Comparison of ENCODE assay signal across 11 mouse cellular contexts in genomic region chr9:43098922-43099321, GRCm38 (mm10). TPM values are rescaled to one million over a fixed set of nuclear protein-coding genes. Genes with fewer than 3 reads are reported as not detected.
DNase-seq lines count a peak whose midpoint lies in the region; ATAC-seq and TF ChIP-seq lines count a peak whose summit lies in the region.
"Had no signal": no experiment of that assay in that cellular context is flagged by ENCODE, and none has a peak within 500 bp of the region (broad histone marks: within the 10 kb centered on the region; RNA-seq: fewer than 3 reads in every experiment).

No protein-coding gene starts in this region.

- TF ChIP-seq CTCF in kidney, postnatal 0 days (IDR thresholded peaks at IDR 0.05; ENCODE audit: low read depth), result no peak
- TF ChIP-seq CTCF in stomach, postnatal 0 days (IDR thresholded peaks at IDR 0.05; ENCODE audit: low read depth), result no peak

- no peaks in the 10 kb centered on the region for H3K9me3 ChIP-seq in embryonic facial prominence, embryonic 14.5 days (ENCODE audit: control insufficient read depth, low read length)
- no peaks in the 10 kb centered on the region for H3K9me3 ChIP-seq in embryonic facial prominence, embryonic 10.5 days
- no peaks in the 10 kb centered on the region for H3K9me3 ChIP-seq in kidney, postnatal 0 days (replicated peaks; ENCODE audit: low read length)
- H3K9me3 ChIP-seq in stomach, embryonic 16.5 days (replicated peaks; ENCODE audit: control insufficient read depth, low read length), result no peaks in the 10 kb centered on the region
- no peaks in the 10 kb centered on the region for H3K9me3 ChIP-seq in stomach, postnatal 0 days (ENCODE audit: control insufficient read depth, low read length)
- no peaks in the 10 kb centered on the region for H3K9me3 ChIP-seq in forebrain, embryonic 10.5 days
- H3K9me3 ChIP-seq in hindbrain, embryonic 11.5 days (ENCODE audit: control insufficient read depth, low read length), result no peaks in the 10 kb centered on the region

- H3K36me3 ChIP-seq in embryonic facial prominence, embryonic 14.5 days (ENCODE audit: control insufficient read depth, insufficient read depth, low read length), result no peaks in the 10 kb centered on the region
- H3K36me3 ChIP-seq in embryonic facial prominence, embryonic 10.5 days (replicated peaks), result peaks cover 9% of the 10 kb centered on the region
- H3K36me3 ChIP-seq in kidney, postnatal 0 days (ENCODE audit: insufficient read depth, low read length), result no peaks in the 10 kb centered on the region
- no peaks in the 10 kb centered on the region for H3K36me3 ChIP-seq in stomach, embryonic 16.5 days (ENCODE audit: control insufficient read depth, insufficient read depth, low read length)
- no peaks in the 10 kb centered on the region for H3K36me3 ChIP-seq in stomach, postnatal 0 days (ENCODE audit: control insufficient read depth, insufficient read depth, low read length)
- H3K36me3 ChIP-seq in forebrain, embryonic 10.5 days (replicated peaks), result peaks cover 6% of the 10 kb centered on the region; the same call in 1 of the 2 replicates
- no peaks in the 10 kb centered on the region for H3K36me3 ChIP-seq in hindbrain, embryonic 11.5 days (ENCODE audit: control insufficient read depth, insufficient read depth, low read length)

- 38% methylated on average over 4 of the region's 4 CpGs for WGBS in embryonic facial prominence, embryonic 14.5 days
- 72% methylated on average over 4 of the region's 4 CpGs for WGBS in embryonic facial prominence, embryonic 10.5 days
- WGBS in kidney, postnatal 0 days, result 45% methylated on average over 4 of the region's 4 CpGs
- 48% methylated on average over 4 of the region's 4 CpGs for WGBS in stomach, embryonic 16.5 days
- WGBS in stomach, postnatal 0 days, result 36% methylated on average over 4 of the region's 4 CpGs
- 83% methylated on average over 4 of the region's 4 CpGs for WGBS in forebrain, embryonic 10.5 days
- WGBS in hindbrain, embryonic 11.5 days, result 66% methylated on average over 4 of the region's 4 CpGs

- TF ChIP-seq EP300 in stomach, postnatal 0 days (optimal IDR thresholded peaks at IDR 0.05), result no peak

- H3K27me3 ChIP-seq in embryonic facial prominence, embryonic 14.5 days (replicated peaks; ENCODE audit: control insufficient read depth, insufficient read depth, low read length), result no peaks in the 10 kb centered on the region
- no peaks in the 10 kb centered on the region for H3K27me3 ChIP-seq in embryonic facial prominence, embryonic 10.5 days (replicated peaks; ENCODE audit: low read depth, poor library complexity, severe bottlenecking)
- H3K27me3 ChIP-seq in kidney, postnatal 0 days (ENCODE audit: insufficient read depth, low read length), result no peaks in the 10 kb centered on the region
- H3K27me3 ChIP-seq in stomach, embryonic 16.5 days (ENCODE audit: control insufficient read depth, insufficient read depth, low read length), result no peaks in the 10 kb centered on the region
- H3K27me3 ChIP-seq in stomach, postnatal 0 days (ENCODE audit: control insufficient read depth, insufficient read depth, low read length), result no peaks in the 10 kb centered on the region
- no peaks in the 10 kb centered on the region for H3K27me3 ChIP-seq in forebrain, embryonic 10.5 days (ENCODE audit: poor library complexity, severe bottlenecking)
- no peaks in the 10 kb centered on the region for H3K27me3 ChIP-seq in hindbrain, embryonic 11.5 days (ENCODE audit: control insufficient read depth, insufficient read depth, low read length)

- peak; percentile 54 for DNase-seq in embryonic facial prominence, embryonic 14.5 days (ENCODE audit: low spot score)
- DNase-seq in embryonic facial prominence, embryonic 10.5 days (ENCODE audit: low spot score), result no peak
- DNase-seq in kidney, postnatal 0 days (ENCODE audit: low spot score), result peak; percentile 59
- DNase-seq in kidney, postnatal 10 days, result no peak
- DNase-seq in stomach, postnatal 0 days (ENCODE audit: low spot score), result no peak
- DNase-seq in forebrain, embryonic 10.5 days (ENCODE audit: extremely low spot score, low spot score), result no peak
- DNase-seq in hindbrain, embryonic 11.5 days (ENCODE audit: low spot score), result no peak
- DNase-seq: cerebellum, postnatal 25 days; kidney, adult 11 months; layer of hippocampus, adult 9-11 months had no signal

- no peak overlapping the region for H3K9ac ChIP-seq in embryonic facial prominence, embryonic 14.5 days (ENCODE audit: low read depth, low read length)
- H3K9ac ChIP-seq in kidney, postnatal 0 days (ENCODE audit: low read depth, low read length), result no peak overlapping the region
- no peak overlapping the region for H3K9ac ChIP-seq in stomach, embryonic 16.5 days (ENCODE audit: low read length)
- no peak overlapping the region for H3K9ac ChIP-seq in stomach, postnatal 0 days (ENCODE audit: low read length)
- H3K9ac ChIP-seq in hindbrain, embryonic 11.5 days (ENCODE audit: low read depth, low read length), result no peak overlapping the region

- no peak overlapping the region for H3K4me2 ChIP-seq in embryonic facial prominence, embryonic 14.5 days (ENCODE audit: low read depth, low read length)
- no peak overlapping the region for H3K4me2 ChIP-seq in kidney, postnatal 0 days (ENCODE audit: low read length)
- no peak overlapping the region for H3K4me2 ChIP-seq in stomach, embryonic 16.5 days (ENCODE audit: low read depth, low read length)
- H3K4me2 ChIP-seq in stomach, postnatal 0 days (replicated peaks; ENCODE audit: low read depth), result no peak overlapping the region
- no peak overlapping the region for H3K4me2 ChIP-seq in hindbrain, embryonic 11.5 days (replicated peaks; ENCODE audit: low read depth, low read length)

- ATAC-seq in embryonic facial prominence, embryonic 14.5 days (ENCODE audit: low read depth), result 0 out of 2 replicates have a peak, but pooled peaks have one; percentile 37
- ATAC-seq in kidney, postnatal 0 days (replicated peaks; ENCODE audit: low FRiP score, low read depth), result no peak
- no peak for ATAC-seq in stomach, embryonic 16.5 days (ENCODE audit: insufficient read depth, low FRiP score)
- no peak for ATAC-seq in stomach, postnatal 0 days (ENCODE audit: low FRiP score, low TSS enrichment)
- no peak for ATAC-seq in hindbrain, embryonic 11.5 days (ENCODE audit: low FRiP score)

- H3K4me3 ChIP-seq in embryonic facial prominence, embryonic 14.5 days (ENCODE audit: low read depth, low read length), result no peak overlapping the region
- H3K4me3 ChIP-seq in embryonic facial prominence, embryonic 10.5 days, result no peak overlapping the region
- no peak overlapping the region for H3K4me3 ChIP-seq in kidney, postnatal 0 days (replicated peaks; ENCODE audit: low read depth, low read length)
- H3K4me3 ChIP-seq in stomach, embryonic 16.5 days (replicated peaks; ENCODE audit: low read length), result no peak overlapping the region
- no peak overlapping the region for H3K4me3 ChIP-seq in stomach, postnatal 0 days (ENCODE audit: low read depth, low read length)
- H3K4me3 ChIP-seq in forebrain, embryonic 10.5 days, result no peak overlapping the region
- H3K4me3 ChIP-seq in hindbrain, embryonic 11.5 days (ENCODE audit: low read depth, low read length), result no peak overlapping the region

- no peak overlapping the region for H3K27ac ChIP-seq in embryonic facial prominence, embryonic 14.5 days (replicated peaks; ENCODE audit: low read depth, low read length)
- H3K27ac ChIP-seq in embryonic facial prominence, embryonic 10.5 days (replicated peaks), result no peak overlapping the region
- no peak overlapping the region for H3K27ac ChIP-seq in kidney, postnatal 0 days
- 0 out of 2 replicates have a peak overlapping the region, but pooled peaks have one; percentile 29 for H3K27ac ChIP-seq in stomach, embryonic 16.5 days (ENCODE audit: low read length)
- no peak overlapping the region for H3K27ac ChIP-seq in stomach, postnatal 0 days (replicated peaks)
- H3K27ac ChIP-seq in forebrain, embryonic 10.5 days, result no peak overlapping the region
- H3K27ac ChIP-seq in hindbrain, embryonic 11.5 days (ENCODE audit: low read depth, low read length), result no peak overlapping the region

- H3K4me1 ChIP-seq in embryonic facial prominence, embryonic 14.5 days (ENCODE audit: control insufficient read depth, insufficient read depth, low read length), result peaks cover 25% of the 10 kb centered on the region
- peaks cover 21% of the 10 kb centered on the region for H3K4me1 ChIP-seq in embryonic facial prominence, embryonic 10.5 days
- H3K4me1 ChIP-seq in kidney, postnatal 0 days (replicated peaks; ENCODE audit: insufficient read depth, low read length), result peaks cover 15% of the 10 kb centered on the region
- H3K4me1 ChIP-seq in stomach, embryonic 16.5 days (ENCODE audit: control insufficient read depth, insufficient read depth, low read length), result peaks cover 20% of the 10 kb centered on the region
- H3K4me1 ChIP-seq in stomach, postnatal 0 days (replicated peaks; ENCODE audit: control insufficient read depth, insufficient read depth), result no peaks in the 10 kb centered on the region; the same call in none of the 2 replicates
- peaks cover 23% of the 10 kb centered on the region for H3K4me1 ChIP-seq in forebrain, embryonic 10.5 days
- H3K4me1 ChIP-seq in hindbrain, embryonic 11.5 days (replicated peaks; ENCODE audit: control insufficient read depth, insufficient read depth, low read length), result peaks cover 2% of the 10 kb centered on the region; the same call in 1 of the 2 replicates

RNA-seq across cellular contexts. Expression of gene Arhgef12, which starts 8.1 kb away (rescaled TPM):
- 14.0 and 15.5 TPM in 2 replicates for polyA plus RNA-seq in embryonic facial prominence, embryonic 14.5 days (2014; fragmentation: Nextera tagmentation; extraction: Ambion mirVana)
- 9.1 and 9.3 TPM in 2 replicates for polyA plus RNA-seq in embryonic facial prominence, embryonic 10.5 days (2016; fragmentation: Nextera tagmentation; extraction: Ambion mirVana)
- polyA plus RNA-seq in kidney, postnatal 0 days (2015; fragmentation: Nextera tagmentation; extraction: Ambion mirVana), result 11.2 and 11.4 TPM in 2 replicates
- polyA plus RNA-seq in stomach, embryonic 16.5 days (2015; fragmentation: Nextera tagmentation; extraction: Ambion mirVana), result 10.6 and 11.2 TPM in 2 replicates
- 6.6 and 6.8 TPM in 2 replicates for polyA plus RNA-seq in stomach, postnatal 0 days (2015; fragmentation: Nextera tagmentation; extraction: Ambion mirVana)
- 7.0 and 9.2 TPM in 2 replicates for polyA plus RNA-seq in forebrain, embryonic 10.5 days (2016; fragmentation: Nextera tagmentation; extraction: Ambion mirVana)
- 11.6 and 22.5 TPM in 2 replicates for polyA plus RNA-seq in hindbrain, embryonic 11.5 days (2014; fragmentation: Nextera tagmentation; extraction: Ambion mirVana)

RNA-seq across cellular contexts. Expression of gene Tmem136, which starts 17.4 kb away (rescaled TPM):
- polyA plus RNA-seq in embryonic facial prominence, embryonic 14.5 days (2014; fragmentation: Nextera tagmentation; extraction: Ambion mirVana), result 5.7 and 7.8 TPM in 2 replicates
- 11.8 and 12.0 TPM in 2 replicates for polyA plus RNA-seq in embryonic facial prominence, embryonic 10.5 days (2016; fragmentation: Nextera tagmentation; extraction: Ambion mirVana)
- polyA plus RNA-seq in kidney, postnatal 0 days (2015; fragmentation: Nextera tagmentation; extraction: Ambion mirVana), result 9.3 and 10.6 TPM in 2 replicates
- polyA plus RNA-seq in stomach, embryonic 16.5 days (2015; fragmentation: Nextera tagmentation; extraction: Ambion mirVana), result 4.0 and 4.5 TPM in 2 replicates
- 1.8 and 2.1 TPM in 2 replicates for polyA plus RNA-seq in stomach, postnatal 0 days (2015; fragmentation: Nextera tagmentation; extraction: Ambion mirVana)
- polyA plus RNA-seq in forebrain, embryonic 10.5 days (2016; fragmentation: Nextera tagmentation; extraction: Ambion mirVana), result 11.4 and 12.9 TPM in 2 replicates
- 16.9 and 19.2 TPM in 2 replicates for polyA plus RNA-seq in hindbrain, embryonic 11.5 days (2014; fragmentation: Nextera tagmentation; extraction: Ambion mirVana)

Comparison
In these comparisons a context has a peak if more than half of its experiments do, and no peak if none do; other contexts are left out.
1. DNase-seq: peak in embryonic facial prominence, embryonic 14.5 days (single experiment) and kidney, postnatal 0 days (single experiment); none in embryonic facial prominence, embryonic 10.5 days (single experiment), kidney, postnatal 10 days (single experiment), stomach, postnatal 0 days (single experiment), forebrain, embryonic 10.5 days (single experiment) and hindbrain, embryonic 11.5 days (single experiment).